Mouse (Mus musculus) testis, adult 2 months (tissue): Measurements from ENCODE around the gene Wdr54.
"Not testable (repeated sequence)": the region's sequence is repeated elsewhere in the genome, so short reads cannot be mapped to it uniquely, and the experiment has no call there.

Source experiments
- CTCF ChIP-seq: fragments of 200-500 bp; IDR thresholded peaks from 2 replicates; pipeline ENCODE4 v1.5.1; 2012; ENCODE audit warnings: low read depth, mild to moderate bottlenecking, inconsistent platforms, low read length, moderate library complexity; ENCODE audit not compliant: control insufficient read depth, insufficient read depth, insufficient replicate concordance
- POLR2A ChIP-seq: fragments of 200-500 bp; IDR thresholded peaks from 2 replicates; pipeline ENCODE4 v1.6.1; 2012; ENCODE audit warnings: low read depth, mild to moderate bottlenecking, inconsistent platforms, low read length, moderate library complexity; ENCODE audit not compliant: control insufficient read depth

DNA sequence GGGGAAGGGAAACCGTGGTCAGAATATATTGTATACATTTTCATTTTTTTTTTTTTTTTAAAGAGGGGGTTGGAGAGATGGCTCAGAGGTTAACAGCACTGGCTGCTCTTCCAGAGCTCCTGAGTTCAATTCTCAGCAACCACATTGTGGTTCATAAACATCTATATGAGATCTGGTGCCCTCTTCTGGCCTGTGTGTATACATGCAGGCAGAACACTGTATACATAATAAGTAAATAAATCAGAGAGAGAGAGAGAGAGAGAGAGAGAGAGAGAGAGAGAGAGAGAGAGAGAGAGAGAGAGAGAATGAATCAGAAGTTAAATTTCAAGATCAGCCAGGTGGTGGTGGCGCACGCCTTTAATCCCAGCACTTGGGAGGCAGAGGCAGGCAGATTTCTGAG, 3.3 kb upstream of the Wdr54 start:
- TF ChIP-seq CTCF, POLR2A: not testable (repeated sequence)
